Mouse (Mus musculus) thymus, postnatal 25 days (tissue): ENCODE measurements around the gene Gja6.

Experiments used
- DNase-seq: peaks from one replicate; pipeline ENCODE4 v3.0.0; 2022

Gene Gja6

DNA sequence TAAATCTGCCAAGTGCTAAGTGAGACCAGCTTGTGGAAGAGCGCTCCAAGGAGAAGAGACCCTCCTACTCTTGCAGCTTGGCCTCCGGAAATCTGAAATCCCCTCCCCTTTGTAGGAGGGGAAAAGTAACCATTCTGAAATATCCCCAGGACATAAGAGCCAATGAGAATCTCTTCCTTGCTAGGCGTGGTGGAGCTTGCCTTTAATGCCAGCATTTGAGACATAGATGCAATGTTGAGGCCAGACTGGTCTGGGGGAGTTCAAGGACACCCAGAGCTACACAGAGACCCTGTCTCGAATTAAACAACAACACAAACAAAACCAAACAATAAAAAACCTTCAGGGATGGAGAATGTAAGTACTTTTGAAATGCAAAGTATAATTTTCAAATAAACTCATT lies at the start of gene Gja6:
Gja6 (minus strand) TSS at position 101 of the 400 bp plus-strand sequence.
- DNase-seq, result no peak

DNA sequence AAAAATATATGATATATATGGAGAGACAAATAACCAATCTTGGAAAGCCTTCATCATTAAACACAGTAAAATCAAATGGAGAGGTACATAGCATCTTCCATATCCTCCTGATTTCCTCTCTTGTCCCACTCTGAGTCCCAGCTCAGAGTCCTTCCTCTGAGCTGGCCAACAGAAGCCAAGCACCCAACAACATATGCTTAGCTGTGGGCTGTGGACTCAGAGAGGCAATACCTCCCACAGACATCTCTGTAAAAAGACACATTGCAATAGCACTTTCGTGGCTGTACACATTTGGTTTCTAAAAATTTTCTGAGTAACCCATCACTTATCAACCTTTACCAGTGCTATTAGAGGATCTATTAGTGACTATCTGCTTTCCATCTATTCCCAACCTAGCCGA lies 42.7 kb upstream of the Gja6 start:
- no peak for DNase-seq

DNA sequence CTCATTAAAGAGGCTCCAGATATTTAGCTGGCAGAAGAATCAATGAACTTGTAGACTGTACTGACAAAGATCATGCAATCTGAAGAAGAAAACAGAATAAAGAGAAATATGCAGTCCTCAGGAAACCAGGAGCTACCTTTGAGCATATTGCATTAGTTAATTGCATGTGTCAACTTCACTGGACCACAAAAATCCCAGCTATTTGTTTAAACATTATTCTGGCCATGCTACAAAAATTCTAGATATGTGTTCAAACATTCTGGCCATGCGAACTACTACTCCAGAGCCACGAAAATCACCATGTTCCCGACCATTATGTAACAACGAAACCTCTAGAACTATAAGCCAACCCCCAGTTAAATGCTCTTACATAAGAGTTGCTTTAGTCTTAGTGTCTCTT lies 37.9 kb upstream of the Gja6 start:
- DNase-seq, result no peak

DNA sequence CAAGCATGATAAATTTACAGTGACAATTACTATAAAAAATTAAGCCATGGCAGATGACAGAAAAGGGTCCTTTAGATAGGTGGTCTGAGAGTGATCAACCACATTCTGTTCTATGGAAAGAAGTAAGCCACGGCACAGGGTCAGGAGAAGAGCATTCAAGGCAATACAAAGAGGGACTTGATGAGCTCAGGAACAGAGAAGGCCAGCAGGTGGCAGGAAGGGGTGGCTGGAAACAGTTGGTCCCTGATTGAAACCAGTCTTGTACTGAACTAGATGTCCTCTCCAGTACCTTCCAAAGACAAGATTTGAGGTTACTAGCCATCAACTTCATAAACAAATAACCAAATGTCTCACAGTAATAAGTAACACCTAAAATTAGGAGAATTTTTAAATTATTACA lies 28.7 kb upstream of the Gja6 start:
- DNase-seq, result no peak

DNA sequence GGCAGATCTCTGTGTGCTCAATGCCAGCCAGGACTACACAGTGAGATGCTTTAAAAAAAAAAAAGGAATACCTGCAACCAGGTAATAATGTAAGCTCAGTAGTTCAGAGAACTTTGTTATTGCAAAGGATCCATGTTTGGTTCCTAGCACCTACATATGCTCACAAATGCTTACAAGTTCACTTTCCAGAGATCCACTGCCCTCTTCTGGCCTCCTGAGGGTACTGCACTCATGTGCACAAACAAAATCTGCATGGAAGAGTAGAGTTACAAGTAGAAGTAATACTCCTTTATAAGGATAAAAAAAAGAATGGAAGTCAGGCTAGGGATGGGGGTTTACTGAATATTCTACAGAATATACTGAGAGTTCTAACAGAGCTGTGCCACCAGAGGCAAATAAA lies 23.8 kb upstream of the Gja6 start:
- DNase-seq, result no peak

DNA sequence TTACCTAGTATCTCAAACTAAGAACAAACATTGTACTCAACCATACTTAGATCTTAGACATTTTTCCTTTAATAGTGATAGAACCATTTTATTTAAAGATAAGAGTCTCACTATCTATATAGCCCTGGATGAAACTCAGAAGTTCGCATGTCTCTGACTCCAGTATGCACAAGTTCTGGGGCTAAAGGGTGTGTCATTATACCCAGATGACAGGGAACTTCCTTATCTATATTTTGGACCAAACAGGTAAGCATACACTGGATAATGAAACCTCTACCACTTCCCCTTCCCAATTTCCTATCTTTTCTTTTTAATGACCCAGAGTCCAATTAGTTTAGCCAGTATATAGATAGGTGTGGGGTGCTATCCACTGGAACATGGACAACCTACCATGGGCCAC lies 22.0 kb upstream of the Gja6 start:
- DNase-seq, result no peak

DNA sequence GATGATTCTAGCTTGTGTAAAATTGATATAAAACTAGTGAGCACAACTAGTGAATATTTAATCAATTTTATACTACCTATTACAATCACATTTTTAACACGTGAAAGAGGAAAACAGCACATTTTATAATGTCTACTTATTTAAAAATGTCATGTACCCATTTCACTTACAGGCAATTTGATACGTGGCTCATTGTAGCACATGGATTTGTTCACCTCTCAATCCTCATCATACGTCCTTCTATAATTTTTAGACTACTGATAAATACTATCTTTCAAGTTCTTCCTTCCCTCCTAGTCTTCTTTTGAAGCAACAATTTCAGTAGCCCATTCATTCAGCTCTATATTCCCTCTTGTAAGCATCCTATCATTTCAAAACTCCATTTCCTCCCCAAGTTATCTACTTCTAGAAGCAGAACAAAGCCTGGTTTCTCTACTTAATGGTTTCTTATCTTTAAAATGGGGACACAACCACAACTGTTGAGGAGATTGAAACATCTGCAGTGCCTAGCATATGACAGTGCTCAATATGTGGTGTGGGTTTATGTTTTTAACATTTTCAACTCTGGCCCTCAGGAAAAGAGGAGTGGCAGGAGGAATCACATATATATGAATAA lies 12.3 kb upstream of the Gja6 start:
- DNase-seq, result no peak

DNA sequence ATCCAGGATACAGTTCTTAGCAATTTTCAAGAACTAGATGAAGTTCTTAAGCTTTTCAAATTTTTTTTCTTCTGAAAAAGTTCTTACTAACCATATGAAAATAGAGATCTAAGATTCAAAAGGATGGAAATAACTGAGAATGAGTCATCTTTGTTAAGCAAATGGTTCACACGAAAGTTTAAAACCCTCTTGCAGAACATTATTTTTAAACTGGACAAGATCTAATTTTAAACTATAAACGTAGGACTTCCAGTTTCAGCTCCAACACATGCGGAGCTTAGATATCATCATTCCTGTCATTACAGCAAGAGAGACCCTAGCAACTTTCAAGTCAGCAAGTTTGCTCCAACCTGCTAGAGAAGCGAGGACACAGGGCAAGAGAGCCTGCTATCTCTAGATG lies 375 bp downstream of the Gja6 start:
- DNase-seq, result no peak

DNA sequence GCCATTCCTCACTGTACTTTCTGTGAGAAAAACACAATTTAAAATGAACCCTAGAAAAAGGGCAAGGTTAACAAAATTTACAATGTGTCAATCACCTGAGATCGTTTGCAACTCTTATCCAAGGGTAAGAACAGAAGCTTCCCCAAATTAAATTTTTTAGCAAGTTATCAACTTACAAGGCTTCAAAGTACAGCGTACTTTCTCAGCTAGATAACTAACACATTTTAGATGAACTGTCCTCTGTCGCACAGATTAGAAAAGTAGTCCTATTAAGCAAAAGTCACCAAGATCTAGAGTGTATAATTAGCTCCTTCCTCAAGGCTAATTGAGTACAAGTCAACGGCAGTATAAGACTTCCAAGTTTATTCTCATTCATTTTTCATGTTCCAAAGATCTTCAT lies 939 bp downstream of the Gja6 start:
- DNase-seq, result no peak

DNA sequence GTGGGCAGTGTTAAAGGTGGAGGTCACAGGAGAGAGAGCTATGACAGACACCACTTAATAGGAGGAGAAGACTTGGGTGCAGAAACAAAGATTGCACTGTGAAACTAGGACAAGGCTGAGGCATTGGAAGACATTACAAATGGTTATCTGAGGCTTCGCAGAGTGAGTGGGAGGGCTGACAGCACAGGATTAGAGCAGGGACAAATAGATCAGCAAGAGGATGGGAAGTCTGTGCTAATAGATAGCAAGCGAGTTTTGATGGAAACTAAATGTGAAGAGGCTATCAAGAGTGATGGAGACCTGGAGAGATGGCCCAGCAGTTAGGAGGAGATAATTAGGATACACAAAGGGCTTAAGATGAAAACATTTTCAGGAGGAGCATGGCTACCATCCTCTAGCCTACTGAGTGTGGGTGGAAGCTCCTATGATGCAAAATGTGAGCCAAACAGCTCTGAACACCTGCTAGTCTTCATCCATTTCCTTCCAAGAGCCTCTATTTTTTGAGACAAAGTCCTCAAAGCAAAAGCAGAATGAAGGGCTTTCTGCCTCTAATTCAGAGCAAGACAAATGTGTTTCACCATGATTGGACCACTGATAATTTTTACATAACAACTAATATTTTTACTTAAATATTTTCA lies 1.7 kb downstream of the Gja6 start:
- no peak for DNase-seq

DNA sequence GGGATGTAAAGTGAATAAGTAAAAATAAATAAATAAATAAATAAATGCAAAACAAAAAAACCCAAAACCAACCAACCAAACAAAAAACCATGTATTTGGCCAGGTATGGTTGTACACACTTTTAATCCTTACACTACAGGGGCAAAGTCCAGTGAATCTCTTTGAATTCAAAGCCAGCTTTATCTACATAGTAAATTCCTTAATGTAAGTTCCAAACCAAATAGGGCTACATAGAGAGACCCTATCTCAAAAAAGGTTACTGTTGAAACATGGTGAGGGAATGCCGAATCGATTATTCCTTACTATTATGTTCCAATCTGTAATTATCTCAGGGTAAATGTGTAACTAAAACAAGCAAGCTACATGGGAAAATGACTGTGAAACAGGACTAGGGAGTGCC lies 5.7 kb downstream of the Gja6 start:
- DNase-seq, result no peak

DNA sequence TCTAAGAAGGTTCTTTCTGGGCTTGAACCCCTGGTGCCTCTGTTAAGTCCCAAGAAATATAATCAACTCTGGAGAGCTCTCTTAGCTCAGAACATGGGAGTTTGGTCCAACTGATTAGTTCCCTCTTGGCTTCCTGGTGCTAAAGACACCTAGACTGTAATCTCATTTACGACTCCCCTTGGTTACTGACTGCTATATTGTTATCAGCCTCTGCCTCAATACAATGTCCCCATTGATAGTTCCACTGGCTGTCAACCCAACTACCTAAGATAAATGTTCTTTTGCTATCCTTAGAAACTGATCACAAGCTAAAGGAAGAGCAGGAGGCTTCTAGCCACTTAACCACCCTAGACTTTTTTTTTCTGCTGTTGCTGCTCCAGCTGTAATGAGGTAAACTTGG lies 14.8 kb downstream of the Gja6 start:
- no peak for DNase-seq

DNA sequence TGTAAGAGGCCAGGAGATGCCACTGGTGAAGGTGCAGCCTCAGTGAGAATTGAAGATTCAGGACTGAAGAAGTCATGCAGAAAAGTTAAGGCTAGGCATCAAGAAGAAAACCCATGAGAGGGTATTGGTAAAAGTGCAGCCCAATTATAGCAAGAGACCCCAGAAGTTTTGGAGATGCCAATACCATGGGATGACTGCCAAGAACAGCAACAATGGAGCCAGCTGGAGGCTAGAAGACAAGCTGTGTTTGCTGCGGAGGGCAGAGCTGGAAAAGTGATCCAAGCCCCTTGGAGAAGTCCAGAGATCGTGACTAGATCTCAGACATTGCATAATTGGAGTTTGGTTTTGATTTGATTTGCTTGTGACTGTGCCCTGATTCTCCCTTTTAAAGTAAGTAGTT lies 20.6 kb downstream of the Gja6 start:
- no peak for DNase-seq

DNA sequence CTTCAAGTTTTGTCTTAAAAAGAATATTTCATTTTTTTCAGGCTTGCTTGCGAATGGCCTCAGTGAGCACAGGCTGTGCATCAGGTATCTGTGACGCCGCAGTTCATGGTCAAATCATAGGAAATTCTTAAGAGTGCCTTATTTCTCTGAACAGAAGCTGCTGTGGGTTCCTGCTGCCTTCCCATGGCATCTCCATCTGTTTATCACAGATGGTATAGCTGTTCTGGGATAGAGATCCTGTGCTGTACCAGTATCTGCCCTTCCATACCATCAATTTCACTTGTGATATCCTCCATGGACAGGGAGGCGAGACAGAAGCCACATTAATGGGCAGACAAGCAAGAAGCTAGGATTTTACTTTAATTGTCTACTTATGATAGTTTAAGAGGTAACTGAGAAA lies 40.3 kb downstream of the Gja6 start:
- DNase-seq, result no peak

DNA sequence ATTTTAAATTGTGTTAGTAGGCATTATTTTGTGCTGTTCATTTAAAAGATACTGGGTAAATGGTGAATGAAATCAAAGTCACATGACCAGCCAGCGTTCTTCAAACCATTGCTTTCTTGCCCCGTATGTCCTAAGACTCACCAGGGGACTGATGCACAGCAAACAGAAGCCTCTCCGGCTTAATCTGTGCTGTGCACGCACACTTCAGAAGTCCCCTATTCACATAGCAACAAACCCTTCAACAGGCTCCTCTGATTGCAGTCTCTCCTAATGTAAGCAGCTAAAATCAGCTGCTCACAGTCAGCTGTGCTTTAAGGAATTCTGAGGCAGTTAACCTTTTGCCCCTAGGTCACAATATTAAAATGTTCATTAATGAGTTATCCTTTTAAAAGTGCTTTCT lies 41.8 kb downstream of the Gja6 start:
- no peak for DNase-seq

DNA sequence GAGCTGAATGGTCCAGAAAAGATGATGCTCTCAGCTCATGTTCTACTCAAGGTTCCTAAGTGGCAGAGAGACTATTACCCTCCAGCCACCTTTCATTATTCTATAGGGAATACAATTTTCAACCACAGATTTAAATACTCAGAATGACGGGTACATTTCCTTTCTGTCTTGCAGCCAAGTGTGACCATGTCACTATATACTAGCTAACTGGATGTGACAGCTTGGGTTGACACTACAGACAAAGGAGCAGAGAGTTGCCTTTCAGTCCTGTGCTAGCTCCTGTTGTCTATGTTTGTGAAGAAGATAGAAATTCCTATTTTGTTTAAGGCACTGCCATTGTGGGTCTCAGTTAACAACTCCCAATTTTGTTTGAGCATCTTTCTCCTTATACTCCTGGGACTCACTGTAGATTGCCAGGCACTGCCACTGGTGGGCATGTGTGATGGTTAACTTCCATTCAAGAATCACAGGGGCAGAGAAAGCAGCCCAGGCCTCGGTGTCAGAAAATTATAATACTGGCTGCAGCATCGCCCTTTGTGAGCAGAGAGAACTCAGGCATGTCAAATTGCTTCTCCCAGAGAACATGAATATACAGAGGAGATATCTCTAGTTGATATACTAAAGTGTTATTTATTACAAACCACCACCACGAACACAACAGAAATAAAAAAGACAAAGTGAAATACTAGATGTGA lies 43.0 kb downstream of the Gja6 start:
- DNase-seq, result no peak
